Comparison of ENCODE assay signal across 8 mouse cellular contexts in the genomic region with DNA sequence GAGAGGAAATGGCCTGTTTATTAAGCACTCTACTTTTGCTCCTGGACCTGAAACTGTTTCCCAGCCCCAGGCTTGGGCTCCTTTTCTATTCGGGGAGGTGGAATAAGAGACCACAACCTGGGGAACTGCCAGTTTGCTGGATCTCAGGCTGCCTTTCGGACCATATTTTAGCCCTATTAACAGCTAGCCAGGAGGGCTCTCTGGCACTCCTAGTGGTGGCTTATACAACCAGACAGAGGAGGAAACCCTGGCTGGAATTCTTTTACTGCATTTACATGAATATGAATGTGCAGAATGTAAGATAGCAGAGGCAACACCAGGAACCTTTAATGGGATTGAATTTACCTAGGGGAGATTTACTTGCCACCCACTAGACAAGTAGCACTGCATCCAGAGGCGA.
DNase-seq lines count a peak whose midpoint lies in the region; ATAC-seq and TF ChIP-seq lines count a peak whose summit lies in the region.

No protein-coding gene starts in this region.

- no peak for TF ChIP-seq EP300 in liver, embryonic 14.5 days (IDR thresholded peaks at IDR 0.05; ENCODE audit: low read depth)

- H3K36me3 ChIP-seq in liver, embryonic 14.5 days (replicated peaks; ENCODE audit: control insufficient read depth, insufficient read depth, low read depth): no peaks in the 10 kb centered on the region
- no peaks in the 10 kb centered on the region for H3K36me3 ChIP-seq in thymus, adult 2 months (ENCODE audit: control insufficient read depth, insufficient read depth, low read length)

- H3K4me1 ChIP-seq in liver, embryonic 14.5 days (replicated peaks; ENCODE audit: control insufficient read depth in 2 of 2, insufficient read depth in 2 of 2, low read length in 1 of 2): peaks cover 8 to 20% of the 10 kb centered on the region in 2 experiments
- H3K4me1 ChIP-seq in thymus, adult 2 months (replicated peaks; ENCODE audit: control insufficient read depth, insufficient read depth, low read length): peaks cover 4% of the 10 kb centered on the region

- peak; percentile 88 for TF ChIP-seq CTCF in liver, embryonic 14.5 days (IDR thresholded peaks at IDR 0.05; ENCODE audit: low read depth)
- no peak for TF ChIP-seq CTCF in thymus, adult 2 months (IDR thresholded peaks at IDR 0.05; ENCODE audit: borderline replicate concordance, control insufficient read depth, extremely low read depth, insufficient read depth, low read length, poor library complexity)

- WGBS in liver, embryonic 14.5 days (ENCODE audit: insufficient replicate concordance): 32% methylated on average over 3 of the region's 3 CpGs
- WGBS in thymus, adult 2 months: 66% methylated on average over 3 of the region's 3 CpGs

- no peaks in the 10 kb centered on the region for H3K9me3 ChIP-seq in liver, embryonic 14.5 days (ENCODE audit: control insufficient read depth, low read length)

- no peak overlapping the region for H3K4me3 ChIP-seq in liver, embryonic 14.5 days (ENCODE audit: insufficient read depth in 1 of 2, low read depth in 2 of 2, low read length in 2 of 2)
- no peak overlapping the region for H3K4me3 ChIP-seq in thymus, adult 2 months (ENCODE audit: control insufficient read depth, insufficient read depth, low read length)

- intact Hi-C loops in heart, postnatal 14 days (cut with DNase I): loop anchor here (5.0 kb wide), 1 partner anchor 84 kb away; the partner anchor contains the start of gene Dapk2

- ATAC-seq in liver, embryonic 14.5 days (ENCODE audit: insufficient read depth): no peak

- H3K4me2 ChIP-seq in liver, embryonic 14.5 days (ENCODE audit: low read depth): no peak overlapping the region

- H3K27ac ChIP-seq in liver, embryonic 14.5 days: no peak overlapping the region
- H3K27ac ChIP-seq in thymus, adult 2 months (ENCODE audit: control insufficient read depth, insufficient read depth, low read length): no peak overlapping the region

- no peaks in the 10 kb centered on the region for H3K27me3 ChIP-seq in liver, embryonic 14.5 days (ENCODE audit: control insufficient read depth, insufficient read depth, low read length)
- no peaks in the 10 kb centered on the region for H3K27me3 ChIP-seq in thymus, adult 2 months (ENCODE audit: control insufficient read depth, insufficient read depth, low read length)

- peak; percentile 29 to 48 for DNase-seq in heart, postnatal 14 days
- no peak for DNase-seq in heart, adult 8-10 months (ENCODE audit: low spot score)
- DNase-seq in thymus, postnatal 0 days (ENCODE audit: low spot score): peak; percentile 15
- no peak for DNase-seq in thymus, postnatal 36 days
- DNase-seq in embryo, embryonic 10.5 days (ENCODE audit: low spot score): peak; percentile 75
- DNase-seq in liver, embryonic 14.5 days (ENCODE audit: low read depth in 3 of 3, low spot score in 3 of 3): peak in 1 of 3 experiments; percentile 40
- no peak for DNase-seq in thymus, adult 2 months
- no peak for DNase-seq in frontal cortex, postnatal 10 days (ENCODE audit: low spot score in 2 of 2)

- TF ChIP-seq POLR2A in thymus, adult 2 months (IDR thresholded peaks at IDR 0.05; ENCODE audit: control insufficient read depth, extremely low read depth, insufficient read depth, low read length, poor library complexity): no peak

- H3K9ac ChIP-seq in liver, embryonic 14.5 days (replicated peaks): no peak overlapping the region

Comparison
In these comparisons a context has a peak if more than half of its experiments do, and no peak if none do; other contexts are left out.
1. DNase-seq: peak in heart, postnatal 14 days (2 of 2), thymus, postnatal 0 days (single experiment) and embryo, embryonic 10.5 days (single experiment); none in heart, adult 8-10 months (single experiment), thymus, postnatal 36 days (0 of 2), thymus, adult 2 months (single experiment) and frontal cortex, postnatal 10 days (0 of 2).